Mouse (Mus musculus): ENCODE data around the gene Usp36. TPM values are rescaled to one million over a fixed set of nuclear protein-coding genes. Genes with fewer than 3 reads are reported as not detected.

Usp36 gene
- polyA plus RNA-seq, 1 experiment from 2014 or later: 21.3 TPM

DNA sequence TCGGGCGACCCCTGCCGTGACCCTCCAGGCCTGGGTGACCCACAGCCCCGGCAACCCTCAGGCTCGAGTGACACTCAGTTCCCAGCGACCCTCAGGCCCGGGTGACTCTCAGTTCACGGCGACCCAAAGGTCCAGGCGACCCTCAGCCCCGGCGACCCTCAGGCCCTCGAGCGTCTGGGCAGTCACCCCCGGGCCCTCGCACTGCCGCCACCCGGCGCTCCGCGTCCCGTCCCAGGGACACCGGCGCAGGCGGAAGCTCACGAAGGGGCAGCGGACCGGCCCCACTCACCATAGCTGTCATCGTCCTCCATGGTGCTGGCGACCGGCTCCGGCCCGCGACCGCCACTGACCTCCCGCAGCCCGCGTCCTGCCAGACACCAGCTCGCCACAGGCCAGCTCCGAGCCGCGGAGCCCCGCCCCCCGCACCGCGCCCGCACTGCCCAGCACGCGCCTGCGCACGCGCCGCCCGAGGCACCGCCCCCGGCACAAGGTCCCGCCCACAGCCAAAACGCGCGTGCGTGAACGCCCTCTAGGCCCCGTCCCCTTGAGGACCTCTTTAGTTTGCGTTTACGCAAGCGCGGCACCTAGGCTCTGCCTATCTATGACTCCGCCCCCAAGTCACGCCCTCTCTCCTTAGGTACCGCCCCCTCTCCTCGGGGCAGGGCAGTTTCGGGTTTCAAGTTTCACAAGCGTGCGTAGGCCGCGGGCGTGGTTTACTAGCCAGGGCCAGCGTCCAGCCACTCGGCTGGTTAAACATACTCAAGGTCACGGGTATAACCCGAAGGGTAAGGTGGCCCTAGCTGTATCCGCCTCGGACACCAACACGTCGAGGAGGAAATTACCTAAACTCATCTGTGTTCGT, 41.7 kb downstream of the Usp36 start, which contains the start of gene Cyth1:
Gene Cyth1, minus strand, starts transcription at position 443 of the 862 bp plus-strand sequence.
- peak within 1 kb of the TSS; percentile 90 for H3K9ac ChIP-seq (replicated peaks)
- H3K9me3 ChIP-seq: no peaks in the 10 kb centered on the region
- H3K4me3 ChIP-seq (replicated peaks): peak within 1 kb of the TSS; percentile 85
- no peaks in the 10 kb centered on the region for H3K27me3 ChIP-seq
- H3K4me2 ChIP-seq: peak within 1 kb of the TSS; percentile 82
- H3K4me1 ChIP-seq (replicated peaks): peaks cover 41% of the 10 kb centered on the region
- H3K36me3 ChIP-seq: no peaks in the 10 kb centered on the region
- 1% methylated on average over 80 of the region's 86 CpGs for WGBS
- peak within 1 kb of the TSS; percentile 85 for H3K27ac ChIP-seq
- ATAC-seq (ENCODE audit: insufficient number of reproducible peaks, insufficient read depth, low FRiP score, low TSS enrichment, low read depth): peak; percentile 93

DNA sequence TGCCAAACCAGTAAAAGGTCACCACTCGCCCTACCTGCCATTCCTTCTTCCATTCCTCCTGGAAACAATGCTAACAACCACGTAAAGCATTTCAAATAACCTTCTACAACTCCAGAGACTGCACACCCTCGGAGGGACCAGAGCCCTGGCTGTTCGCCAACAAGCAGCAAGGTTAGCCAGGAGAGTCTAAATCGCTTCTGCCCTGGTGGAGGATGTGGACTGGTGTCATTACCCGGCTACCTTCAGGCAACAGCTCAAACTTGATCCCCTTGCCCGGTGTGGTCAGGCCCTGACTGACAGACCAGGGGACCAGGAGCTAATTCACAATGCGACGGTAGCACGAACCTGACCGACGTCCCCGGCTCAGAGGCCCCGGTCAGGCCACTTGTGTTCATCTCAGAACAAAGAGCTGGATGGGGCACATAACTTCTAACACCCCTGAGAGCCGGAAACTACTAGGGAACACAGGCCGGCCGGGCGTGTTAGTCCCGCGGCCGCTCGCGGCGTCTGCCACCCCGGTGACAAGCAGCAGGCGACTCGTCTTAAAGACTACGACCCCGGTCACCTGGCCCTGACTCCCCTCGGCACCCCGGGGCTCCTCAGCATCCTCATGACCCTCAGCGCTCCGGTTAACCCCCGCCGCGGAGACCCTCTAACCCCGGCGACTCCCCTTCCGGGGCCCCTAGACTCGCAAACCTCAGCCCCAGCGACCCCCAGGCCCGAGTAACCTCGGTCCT, 42.5 kb downstream of the Usp36 start:
- WGBS: under 1% methylated on average over 43 of the region's 43 CpGs
- H3K27ac ChIP-seq: peak overlapping the region; percentile 85
- H3K36me3 ChIP-seq: no peaks in the 10 kb centered on the region
- H3K9me3 ChIP-seq: no peaks in the 10 kb centered on the region
- peaks cover 46% of the 10 kb centered on the region for H3K4me1 ChIP-seq (replicated peaks)
- H3K4me2 ChIP-seq: peak overlapping the region; percentile 82
- H3K9ac ChIP-seq (replicated peaks): peak overlapping the region; percentile 90
- H3K27me3 ChIP-seq: no peaks in the 10 kb centered on the region
- ATAC-seq (ENCODE audit: insufficient number of reproducible peaks, insufficient read depth, low FRiP score, low TSS enrichment, low read depth): no peak
- H3K4me3 ChIP-seq (replicated peaks): peak overlapping the region; percentile 85

DNA sequence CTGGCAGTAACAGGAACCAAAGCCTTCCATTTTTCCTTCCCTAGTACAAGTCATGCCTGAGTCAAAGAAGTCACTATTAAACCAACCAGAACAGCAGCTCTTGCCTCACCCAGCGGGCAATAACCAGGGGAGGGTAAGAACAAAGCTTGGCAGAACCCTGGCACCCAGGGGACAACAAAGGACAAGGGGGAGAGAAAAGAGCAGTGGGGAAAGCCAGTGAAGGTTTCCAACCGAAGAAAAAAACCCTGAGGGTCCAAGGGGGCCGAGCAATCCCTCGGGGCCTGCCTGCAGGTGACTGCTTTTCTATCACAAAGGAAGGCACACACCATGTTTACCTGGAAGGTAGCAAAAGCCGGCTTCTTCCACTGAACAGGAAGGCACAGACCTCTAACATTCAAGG, 43.3 kb downstream of the Usp36 start:
- H3K27ac ChIP-seq: peak overlapping the region; percentile 85; the same call in 1 of the 2 replicates
- no peak for ATAC-seq (ENCODE audit: insufficient number of reproducible peaks, insufficient read depth, low FRiP score, low TSS enrichment, low read depth)
- H3K4me2 ChIP-seq: peak overlapping the region; percentile 82
- no peaks in the 10 kb centered on the region for H3K27me3 ChIP-seq
- H3K36me3 ChIP-seq: no peaks in the 10 kb centered on the region
- 62% methylated on average over 5 of the region's 5 CpGs for WGBS
- peaks cover 54% of the 10 kb centered on the region for H3K4me1 ChIP-seq (replicated peaks)
- no peaks in the 10 kb centered on the region for H3K9me3 ChIP-seq
- H3K4me3 ChIP-seq (replicated peaks): peak overlapping the region; percentile 85
- peak overlapping the region; percentile 90 for H3K9ac ChIP-seq (replicated peaks)

DNA sequence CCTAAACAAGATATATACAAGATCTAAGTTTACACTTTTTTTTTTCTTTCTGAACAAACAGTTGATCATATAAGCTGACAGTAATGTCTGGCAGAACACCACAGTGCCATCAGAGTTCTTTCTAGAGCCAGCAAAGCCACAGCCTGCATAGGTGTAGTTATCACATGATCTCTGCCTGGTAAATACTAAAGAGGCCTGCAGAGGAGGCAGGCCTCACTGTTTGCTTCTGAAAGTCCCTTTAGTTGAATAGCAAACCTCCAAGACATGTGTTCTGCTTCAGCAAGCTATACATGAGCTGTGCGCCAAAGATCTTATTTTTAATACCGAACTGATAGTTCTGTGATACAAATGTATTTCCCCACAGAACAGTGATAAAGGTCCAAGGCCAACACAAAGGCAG, 44.9 kb downstream of the Usp36 start:
- Histone ChIP-seq H3K36me3 (no peaks in the 10 kb centered on the region), H3K9ac (replicated peaks) (no peak overlapping the region; the same call in 1 of the 2 replicates), H3K4me2 (no peak overlapping the region), H3K9me3 (no peaks in the 10 kb centered on the region), H3K27ac (no peak overlapping the region), H3K27me3 (no peaks in the 10 kb centered on the region), H3K4me3 (replicated peaks) (no peak overlapping the region), H3K4me1 (replicated peaks) (peaks cover 66% of the 10 kb centered on the region)
- ATAC-seq (ENCODE audit: insufficient number of reproducible peaks, insufficient read depth, low FRiP score, low TSS enrichment, low read depth): no peak
- WGBS: 92% methylated on average over 2 of the region's 2 CpGs

DNA sequence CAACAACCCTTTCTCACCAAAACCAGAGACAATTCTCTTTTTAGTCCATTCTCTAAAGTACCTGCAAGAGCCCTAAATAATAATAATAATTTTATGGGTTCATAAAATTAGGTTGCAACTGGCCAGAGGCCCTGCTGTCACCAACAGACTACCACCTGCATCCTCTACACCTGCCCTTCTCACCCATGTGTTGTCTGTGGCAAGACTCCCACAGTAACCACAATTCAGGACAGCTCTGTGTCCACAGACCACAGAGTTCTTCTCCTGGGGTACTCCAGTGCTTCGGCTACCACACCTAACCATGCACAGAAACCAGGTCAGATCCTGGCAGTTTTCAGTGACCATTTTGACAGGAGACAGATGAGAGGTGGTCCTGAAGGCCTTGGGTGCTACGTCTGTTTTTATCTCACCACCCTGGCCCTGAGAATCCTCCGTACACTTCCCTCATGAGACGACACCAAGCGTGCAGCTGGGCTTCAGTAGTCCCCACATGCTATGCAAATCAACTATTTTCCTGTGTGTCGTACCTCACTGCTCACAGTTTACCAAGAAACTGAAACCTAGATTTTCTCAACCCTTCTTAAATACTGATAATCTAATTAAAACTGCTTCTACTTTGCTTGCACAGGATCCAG, 46.3 kb downstream of the Usp36 start:
- Histone ChIP-seq H3K27me3 (no peaks in the 10 kb centered on the region), H3K36me3 (no peaks in the 10 kb centered on the region), H3K27ac (no peak overlapping the region), H3K4me1 (replicated peaks) (peaks cover 71% of the 10 kb centered on the region), H3K4me3 (replicated peaks) (no peak overlapping the region), H3K9me3 (no peaks in the 10 kb centered on the region), H3K9ac (replicated peaks) (no peak overlapping the region), H3K4me2 (no peak overlapping the region)
- WGBS: 91% methylated on average over 6 of the region's 6 CpGs
- ATAC-seq (ENCODE audit: insufficient number of reproducible peaks, insufficient read depth, low FRiP score, low TSS enrichment, low read depth): no peak

DNA sequence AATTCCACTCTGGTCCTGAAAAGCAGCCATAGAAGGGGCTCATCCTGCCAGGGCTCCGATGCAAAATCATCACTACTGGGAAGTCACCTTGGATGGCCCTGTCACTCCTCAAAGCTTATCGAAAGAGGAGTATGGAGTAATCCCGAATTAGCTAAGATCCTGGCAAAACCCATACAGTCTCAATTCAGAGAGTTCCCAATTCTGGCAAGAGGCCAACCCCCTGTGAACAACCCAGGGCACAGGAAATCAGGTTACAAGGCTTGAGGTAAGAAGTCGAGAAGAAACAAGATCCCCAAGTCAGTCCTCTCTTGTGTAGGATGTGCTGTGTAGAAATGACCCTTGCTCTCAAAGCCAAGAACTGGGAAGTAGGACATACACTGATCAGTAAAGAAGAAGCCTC, 47.5 kb downstream of the Usp36 start:
- Histone ChIP-seq H3K9me3 (no peaks in the 10 kb centered on the region), H3K9ac (replicated peaks) (no peak overlapping the region), H3K4me3 (replicated peaks) (no peak overlapping the region), H3K27ac (peak overlapping the region; percentile 31; the same call in 1 of the 2 replicates), H3K36me3 (no peaks in the 10 kb centered on the region), H3K4me1 (replicated peaks) (peaks cover 83% of the 10 kb centered on the region), H3K4me2 (no peak overlapping the region), H3K27me3 (no peaks in the 10 kb centered on the region)
- 61% methylated on average over 4 of the region's 4 CpGs for WGBS
- no peak for ATAC-seq (ENCODE audit: insufficient number of reproducible peaks, insufficient read depth, low FRiP score, low TSS enrichment, low read depth)

DNA sequence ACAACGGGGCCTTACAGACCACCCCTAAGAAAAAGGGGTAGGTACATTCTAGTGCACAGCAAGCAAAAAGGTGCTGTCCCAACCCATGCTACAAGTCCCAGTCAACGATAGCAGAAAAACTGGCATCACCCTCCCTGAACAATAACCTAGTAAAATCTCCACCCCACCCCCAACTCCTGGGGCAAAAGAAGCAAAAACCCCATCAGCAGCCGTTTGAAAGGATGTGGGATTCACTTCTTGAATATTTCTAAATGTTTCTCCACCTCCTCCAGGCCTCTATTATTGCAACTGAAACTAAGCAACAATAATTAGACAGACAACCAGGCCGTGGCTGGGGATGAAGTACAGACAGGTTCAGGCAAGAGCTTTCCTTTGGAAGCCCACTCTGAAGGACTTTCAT, 49.7 kb downstream of the Usp36 start:
- H3K4me2 ChIP-seq: peak overlapping the region; percentile 48
- peak overlapping the region; percentile 98 for H3K27ac ChIP-seq
- no peaks in the 10 kb centered on the region for H3K27me3 ChIP-seq
- no peak overlapping the region for H3K4me3 ChIP-seq (replicated peaks)
- no peaks in the 10 kb centered on the region for H3K36me3 ChIP-seq
- no peak for ATAC-seq (ENCODE audit: insufficient number of reproducible peaks, insufficient read depth, low FRiP score, low TSS enrichment, low read depth)
- peaks cover 76% of the 10 kb centered on the region for H3K4me1 ChIP-seq (replicated peaks)
- H3K9me3 ChIP-seq: no peaks in the 10 kb centered on the region
- peak overlapping the region; percentile 50; the same call in 1 of the 2 replicates for H3K9ac ChIP-seq (replicated peaks)
- WGBS: 61% methylated on average over 4 of the region's 4 CpGs

DNA sequence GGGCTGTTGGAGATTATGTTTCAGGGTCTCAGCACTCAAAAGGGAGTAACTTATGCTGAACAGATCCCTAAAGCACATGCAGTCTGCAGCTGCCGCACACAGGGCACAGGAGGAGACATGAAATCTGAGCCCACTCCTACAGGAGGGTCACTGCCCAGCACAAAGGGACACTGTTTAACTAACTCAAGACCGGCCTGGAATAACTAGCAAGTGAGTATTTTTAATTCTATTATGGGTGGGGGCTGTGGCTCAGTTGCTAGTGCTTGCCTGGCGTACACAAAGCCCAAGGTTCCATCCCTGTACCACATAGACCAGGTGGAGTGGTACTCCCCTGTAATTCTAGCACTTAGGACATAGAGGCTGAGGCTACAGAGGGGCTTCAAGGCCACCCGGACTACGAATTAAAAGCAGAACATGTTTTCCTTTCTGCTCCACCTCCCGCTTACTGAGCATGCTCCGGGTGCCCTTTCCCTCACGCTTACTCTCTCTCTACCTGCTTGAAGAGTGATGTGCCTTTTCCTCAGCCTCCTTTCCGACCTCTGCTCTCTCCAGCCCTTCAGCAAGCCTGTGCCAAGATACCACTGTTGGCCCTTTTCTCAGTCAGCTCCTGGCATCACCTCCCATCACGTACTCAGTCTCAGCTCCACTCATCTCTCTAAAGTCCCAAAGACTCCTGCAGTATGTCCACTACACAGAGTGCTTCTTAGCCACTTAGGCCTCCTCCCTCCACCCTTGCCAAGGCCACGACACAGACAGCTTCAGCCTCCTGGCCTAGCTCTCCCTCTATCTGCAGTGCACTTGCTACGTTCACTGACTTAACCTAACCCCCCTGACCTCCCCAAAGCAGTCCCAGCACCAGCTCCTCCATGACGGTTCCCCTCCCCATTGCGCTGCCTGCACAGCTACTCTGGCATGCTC, 50.5 kb downstream of the Usp36 start:
- H3K4me3 ChIP-seq (replicated peaks): peak overlapping the region; percentile 11; the same call in 1 of the 2 replicates
- peaks cover 76% of the 10 kb centered on the region for H3K4me1 ChIP-seq (replicated peaks)
- ATAC-seq (ENCODE audit: insufficient number of reproducible peaks, insufficient read depth, low FRiP score, low TSS enrichment, low read depth): peak; percentile 91
- no peaks in the 10 kb centered on the region for H3K9me3 ChIP-seq
- peak overlapping the region; percentile 98 for H3K27ac ChIP-seq
- H3K9ac ChIP-seq (replicated peaks): peak overlapping the region; percentile 50
- WGBS: 29% methylated on average over 14 of the region's 14 CpGs
- H3K4me2 ChIP-seq: peak overlapping the region; percentile 48
- H3K36me3 ChIP-seq: no peaks in the 10 kb centered on the region
- H3K27me3 ChIP-seq: no peaks in the 10 kb centered on the region

DNA sequence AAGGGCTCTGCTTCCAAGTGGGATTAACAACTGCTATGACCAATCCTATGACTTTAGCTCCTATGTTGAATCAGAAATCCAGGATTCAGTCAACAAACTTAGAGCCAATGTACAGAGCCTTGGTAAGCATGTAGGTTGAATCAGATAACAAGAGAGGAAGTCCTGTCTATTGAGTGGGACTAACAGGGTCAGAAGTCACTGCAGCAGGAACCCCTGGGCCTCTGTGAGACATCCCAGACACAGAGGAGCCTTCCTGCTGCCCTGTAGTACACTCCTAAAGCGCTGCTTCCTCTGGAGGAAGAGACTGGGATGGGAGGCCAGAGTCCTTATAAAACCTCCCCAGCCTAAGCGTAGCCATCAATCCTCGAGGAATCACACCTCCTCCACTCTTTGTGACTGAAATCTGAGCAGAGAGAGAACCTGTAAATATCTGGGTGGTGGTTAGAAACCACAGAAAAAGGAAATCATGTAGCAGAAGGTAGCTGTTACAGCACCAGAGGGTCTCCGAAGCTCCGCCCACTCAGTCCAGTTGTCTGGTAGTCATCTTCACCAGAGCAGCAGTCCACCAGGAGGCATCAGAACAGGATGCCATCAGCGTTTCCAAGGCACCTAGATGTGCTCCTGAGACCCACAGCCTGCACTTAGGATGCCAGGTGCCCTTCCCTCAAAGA, 53.4 kb downstream of the Usp36 start:
- Histone ChIP-seq H3K4me1 (replicated peaks) (peaks cover 72% of the 10 kb centered on the region), H3K27me3 (no peaks in the 10 kb centered on the region), H3K9ac (replicated peaks) (0 out of 2 replicates have a peak overlapping the region, but pooled peaks have one; percentile 5), H3K27ac (peak overlapping the region; percentile 98), H3K36me3 (no peaks in the 10 kb centered on the region), H3K4me3 (replicated peaks) (no peak overlapping the region), H3K4me2 (peak overlapping the region; percentile 21; the same call in 1 of the 2 replicates), H3K9me3 (no peaks in the 10 kb centered on the region)
- 41% methylated on average over 6 of the region's 6 CpGs for WGBS
- no peak for ATAC-seq (ENCODE audit: insufficient number of reproducible peaks, insufficient read depth, low FRiP score, low TSS enrichment, low read depth)

DNA sequence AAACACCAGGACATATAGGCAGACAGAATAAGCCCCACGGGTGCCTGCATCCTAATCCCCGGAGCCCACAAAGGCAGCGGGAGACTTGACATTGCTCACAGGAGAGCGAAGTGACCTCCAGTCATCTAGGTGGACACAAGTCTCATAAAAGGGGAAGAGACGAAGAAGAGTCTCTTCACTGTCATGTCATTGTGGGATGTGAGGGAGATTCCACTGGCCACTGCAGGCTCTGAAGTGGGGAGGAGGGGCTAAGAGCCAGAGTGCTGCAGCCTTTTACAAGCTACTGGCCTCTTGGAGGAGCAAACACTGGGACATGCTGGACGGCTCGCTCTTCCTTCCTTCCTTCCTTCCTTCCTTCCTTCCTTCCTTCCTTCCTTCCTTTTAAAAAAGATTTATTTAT, 55.1 kb downstream of the Usp36 start:
- Histone ChIP-seq H3K27me3 (no peaks in the 10 kb centered on the region), H3K27ac (peak overlapping the region; percentile 45; the same call in 1 of the 2 replicates), H3K4me2 (no peak overlapping the region), H3K9me3 (no peaks in the 10 kb centered on the region), H3K36me3 (no peaks in the 10 kb centered on the region), H3K4me1 (replicated peaks) (peaks cover 68% of the 10 kb centered on the region), H3K9ac (replicated peaks) (no peak overlapping the region), H3K4me3 (replicated peaks) (no peak overlapping the region)
- ATAC-seq (ENCODE audit: insufficient number of reproducible peaks, insufficient read depth, low FRiP score, low TSS enrichment, low read depth): no peak
- 79% methylated on average over 7 of the region's 7 CpGs for WGBS
